Mouse (Mus musculus) c-Kit-positive CD71-positive TER-119-positive erythroid progenitor cells, embryonic 14.5 days (primary cell): Measurements from ENCODE around the gene Wdr17.

Experiments
- DNase-seq: peaks from one replicate; pipeline ENCODE4 v3.0.0-alpha.2; 2013; ENCODE audit warnings: low spot score

Gene Wdr17

GRCm38 (mm10) chr8:54886987-54887785 lies at the start of gene Wdr17:
TSS of gene Wdr17 (minus strand) at chr8:54887184.
- no peak for DNase-seq

GRCm38 (mm10) chr8:54932306-54932705 lies 45.3 kb upstream of the Wdr17 start:
- no peak for DNase-seq

GRCm38 (mm10) chr8:54924936-54925335 lies 38.0 kb upstream of the Wdr17 start:
- no peak for DNase-seq

- no peak for DNase-seq
Measured at GRCm38 (mm10) chr8:54922160-54922855, 35.3 kb upstream of the Wdr17 start.

GRCm38 (mm10) chr8:54917710-54918109 lies 30.7 kb upstream of the Wdr17 start:
- no peak for DNase-seq

GRCm38 (mm10) chr8:54912891-54913290 lies 25.9 kb upstream of the Wdr17 start:
- no peak for DNase-seq

GRCm38 (mm10) chr8:54899444-54899843 lies 12.5 kb upstream of the Wdr17 start:
- DNase-seq: no peak

- no peak for DNase-seq
Measured at GRCm38 (mm10) chr8:54894637-54895322, 7.8 kb upstream of the Wdr17 start.

GRCm38 (mm10) chr8:54894180-54894579 lies 7.2 kb upstream of the Wdr17 start:
- no peak for DNase-seq

- no peak for DNase-seq
Measured at GRCm38 (mm10) chr8:54886560-54886959, 424 bp downstream of the Wdr17 start.

GRCm38 (mm10) chr8:54876458-54876857 lies 10.5 kb downstream of the Wdr17 start:
- no peak for DNase-seq

GRCm38 (mm10) chr8:54864761-54865064 lies 22.3 kb downstream of the Wdr17 start:
- no peak for DNase-seq

GRCm38 (mm10) chr8:54864038-54864760 lies 22.8 kb downstream of the Wdr17 start:
- no peak for DNase-seq

GRCm38 (mm10) chr8:54836029-54836959 lies 50.7 kb downstream of the Wdr17 start:
- no peak for DNase-seq

GRCm38 (mm10) chr8:54829794-54830426 lies 57.1 kb downstream of the Wdr17 start:
- no peak for DNase-seq

- DNase-seq: no peak
Measured at GRCm38 (mm10) chr8:54827974-54828373, 59.0 kb downstream of the Wdr17 start.

- no peak for DNase-seq
Measured at GRCm38 (mm10) chr8:54822956-54823355, 64.0 kb downstream of the Wdr17 start.

GRCm38 (mm10) chr8:54818651-54819050 lies 68.3 kb downstream of the Wdr17 start:
- DNase-seq: no peak

GRCm38 (mm10) chr8:54808217-54808616 lies 78.8 kb downstream of the Wdr17 start:
- DNase-seq: no peak

- DNase-seq: no peak
Measured at GRCm38 (mm10) chr8:54806173-54806572, 80.8 kb downstream of the Wdr17 start.

GRCm38 (mm10) chr8:54792699-54793061 lies 94.3 kb downstream of the Wdr17 start:
- DNase-seq: no peak
